Comparison of ENCODE assay signal across 6 mouse cellular contexts in the genomic region with DNA sequence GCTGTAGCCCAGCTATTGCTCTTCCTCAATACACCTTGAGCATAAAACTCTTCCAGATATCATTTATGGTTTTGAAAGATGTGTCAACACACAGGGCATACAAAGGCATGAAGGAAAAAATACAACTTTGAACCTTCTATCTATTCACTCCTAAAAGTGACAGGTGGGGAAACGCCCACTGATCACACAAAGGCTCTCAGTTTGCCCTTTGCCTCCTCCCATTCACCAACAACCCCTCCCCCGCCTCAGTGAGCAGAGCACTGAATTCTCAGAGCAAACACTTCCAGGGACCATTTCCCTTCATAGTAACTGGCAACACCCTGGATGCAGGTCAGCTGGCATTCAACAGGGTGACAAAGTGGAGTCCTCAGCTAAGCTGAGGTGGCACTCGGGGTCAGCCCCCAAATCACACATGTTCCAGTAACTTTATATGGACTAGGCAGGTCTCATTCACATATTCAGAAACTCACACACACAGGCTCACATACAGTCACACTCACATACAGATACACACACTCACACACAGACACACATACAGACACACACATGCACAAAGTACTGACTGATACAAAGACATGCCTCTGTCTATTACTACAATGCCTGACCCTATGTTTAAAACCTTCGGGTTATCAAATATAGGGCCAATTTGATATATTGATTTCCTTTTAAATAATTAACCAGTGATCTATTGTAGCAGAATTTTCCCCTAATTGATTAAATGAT.
DNase-seq lines count a peak whose midpoint lies in the region; ATAC-seq and TF ChIP-seq lines count a peak whose summit lies in the region.
"Not testable (repeated sequence)": the region's sequence is repeated elsewhere in the genome, so short reads cannot be mapped to it uniquely, and the experiment has no call there.

No protein-coding gene starts in this region.

- peak; percentile 95 for ATAC-seq in intestine, embryonic 15.5 days
- peak; percentile 48; the same call in 1 of the 2 replicates for ATAC-seq in liver, embryonic 13.5 days (ENCODE audit: low read depth)
- ATAC-seq in liver, postnatal 0 days = 0 out of 2 replicates have a peak, but pooled peaks have one; percentile 31
- ATAC-seq in stomach, embryonic 16.5 days (ENCODE audit: insufficient read depth, low FRiP score) = peak; percentile 75

- not testable (repeated sequence) for H3K9ac ChIP-seq in intestine, embryonic 15.5 days; liver, embryonic 13.5 days; liver, postnatal 0 days (replicated peaks); stomach, embryonic 16.5 days (ENCODE audit: low read length)

- not testable (repeated sequence) for H3K4me1 ChIP-seq in intestine, embryonic 15.5 days (replicated peaks); liver, embryonic 13.5 days (replicated peaks); liver, postnatal 0 days (ENCODE audit: insufficient read depth); stomach, embryonic 16.5 days (ENCODE audit: control insufficient read depth, insufficient read depth, low read length)

- not testable (repeated sequence) for H3K27me3 ChIP-seq in intestine, embryonic 15.5 days (replicated peaks); liver, embryonic 13.5 days; liver, postnatal 0 days (ENCODE audit: insufficient read depth, low read length); stomach, embryonic 16.5 days (ENCODE audit: control insufficient read depth, insufficient read depth, low read length)

- not testable (repeated sequence) for H3K4me2 ChIP-seq in intestine, embryonic 15.5 days (replicated peaks); liver, embryonic 13.5 days; liver, postnatal 0 days (ENCODE audit: low read depth, low read length); stomach, embryonic 16.5 days (ENCODE audit: low read depth, low read length)

- 47% methylated on average over 4 of the region's 4 CpGs for WGBS in intestine, embryonic 15.5 days
- 56% methylated on average over 4 of the region's 4 CpGs for WGBS in liver, embryonic 13.5 days (ENCODE audit: insufficient replicate concordance)
- 52% methylated on average over 4 of the region's 4 CpGs for WGBS in liver, postnatal 0 days (ENCODE audit: insufficient replicate concordance)
- WGBS in stomach, embryonic 16.5 days = 53% methylated on average over 4 of the region's 4 CpGs

- not testable (repeated sequence) for H3K4me3 ChIP-seq in intestine, embryonic 15.5 days (replicated peaks); liver, embryonic 13.5 days (replicated peaks); liver, postnatal 0 days (ENCODE audit: low read depth, low read length); stomach, embryonic 16.5 days (replicated peaks; ENCODE audit: low read length)

- TF ChIP-seq CTCF in liver, postnatal 0 days (IDR thresholded peaks at IDR 0.05; ENCODE audit: low read depth) = not testable (repeated sequence)

- not testable (repeated sequence) for H3K9me3 ChIP-seq in intestine, embryonic 15.5 days; liver, embryonic 13.5 days (replicated peaks); liver, postnatal 0 days (ENCODE audit: low read length); stomach, embryonic 16.5 days (replicated peaks; ENCODE audit: control insufficient read depth, low read length)

- not testable (repeated sequence) for TF ChIP-seq EP300 in liver, postnatal 0 days (IDR thresholded peaks at IDR 0.05; ENCODE audit: low read depth)

- not testable (repeated sequence) for H3K27ac ChIP-seq in intestine, embryonic 15.5 days; liver, embryonic 13.5 days; liver, postnatal 0 days (ENCODE audit: low read depth); stomach, embryonic 16.5 days (ENCODE audit: low read length)

- DNase-seq in ZHBTc4 (ENCODE audit: low read depth, low spot score) (peak; percentile 12), liver (peak; percentile 20)
- DNase-seq in liver, embryonic 13.5 days; liver, postnatal 0 days: not testable (repeated sequence)

- H3K36me3 ChIP-seq in intestine, embryonic 15.5 days; liver, embryonic 13.5 days; liver, postnatal 0 days (replicated peaks; ENCODE audit: insufficient read depth, low read length); stomach, embryonic 16.5 days (ENCODE audit: control insufficient read depth, insufficient read depth, low read length): not testable (repeated sequence)

Comparison
In these comparisons a context has a peak if more than half of its experiments do, and no peak if none do; other contexts are left out.
1. ATAC-seq: peak in every context shown above with its lines; median percentile 95 in intestine, embryonic 15.5 days; 75 in stomach, embryonic 16.5 days; 48 in liver, embryonic 13.5 days; 31 in liver, postnatal 0 days.